13 mouse cellular contexts compared by ENCODE assay signal in the genomic region with DNA sequence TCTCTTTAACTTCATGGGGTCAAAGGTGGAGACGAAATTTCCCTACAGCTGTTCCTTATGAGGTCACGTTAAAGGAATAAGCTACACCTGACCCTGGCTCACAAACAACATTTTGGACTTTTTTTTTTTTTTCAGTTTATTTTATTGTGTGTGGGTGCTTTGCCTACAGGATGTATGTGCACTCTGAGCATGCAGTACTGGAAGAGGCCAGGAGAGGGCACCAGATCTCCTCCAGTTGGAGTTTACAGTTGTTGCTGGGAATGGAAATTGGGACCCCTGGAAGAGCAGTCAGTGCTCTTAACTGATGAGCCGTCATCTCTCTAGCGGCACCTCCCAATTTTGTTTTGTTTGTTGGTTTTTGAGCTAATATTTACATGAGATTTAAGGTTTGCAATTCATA. TPM values are rescaled to one million over a fixed set of nuclear protein-coding genes. Genes with fewer than 3 reads are reported as not detected.
DNase-seq lines count a peak whose midpoint lies in the region; ATAC-seq and TF ChIP-seq lines count a peak whose summit lies in the region.
"Had no signal": no experiment of that assay in that cellular context is flagged by ENCODE, and none has a peak within 500 bp of the region (broad histone marks: within the 10 kb centered on the region; RNA-seq: fewer than 3 reads in every experiment).

No protein-coding gene starts in this region.

- intact Hi-C loops in gastrocnemius, postnatal 14 days (cut with DNase I; ENCODE audit: low total_unique reads): no loop called here

- TF ChIP-seq POLR2A in MEL (IDR thresholded peaks at IDR 0.05; ENCODE audit: control insufficient read depth in 1 of 2, insufficient read depth in 1 of 2, low read depth in 1 of 2, low read length in 2 of 2, poor library complexity in 1 of 2): no peak

- no peak overlapping the region for H3K9ac ChIP-seq in heart, postnatal 0 days (replicated peaks; ENCODE audit: low read depth, low read length)
- no peak overlapping the region for H3K9ac ChIP-seq in midbrain, embryonic 14.5 days (replicated peaks; ENCODE audit: low read length)
- no peak overlapping the region for H3K9ac ChIP-seq in midbrain, embryonic 13.5 days (replicated peaks)
- H3K9ac ChIP-seq in MEL (ENCODE audit: control insufficient read depth, low read depth, low read length, poor library complexity, severe bottlenecking): no peak overlapping the region
- H3K9ac ChIP-seq: limb, embryonic 12.5 days had no signal

- no peaks in the 10 kb centered on the region for H3K27me3 ChIP-seq in heart, postnatal 0 days (ENCODE audit: control insufficient read depth, insufficient read depth, low read length)
- H3K27me3 ChIP-seq in midbrain, embryonic 14.5 days (ENCODE audit: control insufficient read depth, insufficient read depth, low read length): no peaks in the 10 kb centered on the region
- H3K27me3 ChIP-seq in midbrain, embryonic 13.5 days: no peaks in the 10 kb centered on the region
- H3K27me3 ChIP-seq in MEL (ENCODE audit: control insufficient read depth in 1 of 2, insufficient read depth in 2 of 2, low read length in 2 of 2): no peaks in the 10 kb centered on the region
- H3K27me3 ChIP-seq: limb, embryonic 12.5 days had no signal

- no peak overlapping the region for H3K27ac ChIP-seq in heart, postnatal 0 days (ENCODE audit: low read depth)
- H3K27ac ChIP-seq in midbrain, embryonic 14.5 days (replicated peaks; ENCODE audit: low read depth, low read length): no peak overlapping the region
- no peak overlapping the region for H3K27ac ChIP-seq in midbrain, embryonic 13.5 days
- no peak overlapping the region for H3K27ac ChIP-seq in MEL (ENCODE audit: control insufficient read depth, low read depth, low read length)
- H3K27ac ChIP-seq: limb, embryonic 12.5 days had no signal

- no peaks in the 10 kb centered on the region for H3K4me1 ChIP-seq in heart, postnatal 0 days (ENCODE audit: control insufficient read depth, insufficient read depth)
- H3K4me1 ChIP-seq in midbrain, embryonic 14.5 days (ENCODE audit: control insufficient read depth, insufficient read depth, low read length): no peaks in the 10 kb centered on the region
- no peaks in the 10 kb centered on the region for H3K4me1 ChIP-seq in midbrain, embryonic 13.5 days (replicated peaks)
- H3K4me1 ChIP-seq in MEL (ENCODE audit: control insufficient read depth in 1 of 2, insufficient read depth in 2 of 2, low read length in 2 of 2): no peaks in the 10 kb centered on the region
- H3K4me1 ChIP-seq: limb, embryonic 12.5 days had no signal

- 95% methylated on average over 4 of the region's 4 CpGs for WGBS in heart, postnatal 0 days
- WGBS in midbrain, embryonic 14.5 days: 92% methylated on average over 4 of the region's 4 CpGs
- WGBS in midbrain, embryonic 13.5 days: 95% methylated on average over 4 of the region's 4 CpGs

- TF ChIP-seq CTCF in heart, postnatal 0 days (IDR thresholded peaks at IDR 0.05; ENCODE audit: low read depth): peak; percentile 20
- TF ChIP-seq CTCF in MEL (IDR thresholded peaks at IDR 0.05 in 2 of 3, conservative IDR thresholded peaks at IDR 0.05 in 1 of 3; ENCODE audit: control insufficient read depth in 1 of 3, insufficient read depth in 1 of 3, low read depth in 2 of 3, low read length in 3 of 3, poor library complexity in 1 of 3, severe bottlenecking in 1 of 3): peak; percentile 68 to 71 (median 70)

- 0 out of 2 replicates have a peak, but pooled peaks cover 3% of the 10 kb centered on the region for H3K9me3 ChIP-seq in heart, postnatal 0 days (replicated peaks; ENCODE audit: control insufficient read depth, low read length)
- H3K9me3 ChIP-seq in midbrain, embryonic 14.5 days (ENCODE audit: control insufficient read depth, low read length): 0 out of 2 replicates have a peak, but pooled peaks cover 3% of the 10 kb centered on the region
- H3K9me3 ChIP-seq in midbrain, embryonic 13.5 days: 0 out of 2 replicates have a peak, but pooled peaks cover 4% of the 10 kb centered on the region
- no peaks in the 10 kb centered on the region for H3K9me3 ChIP-seq in MEL (replicated peaks; ENCODE audit: insufficient read depth, low read length)
- H3K9me3 ChIP-seq: limb, embryonic 12.5 days had no signal

- TF ChIP-seq RAD21 in MEL (IDR thresholded peaks at IDR 0.05; ENCODE audit: low read depth, low read length): peak; percentile 61

- H3K4me3 ChIP-seq in heart, postnatal 0 days (ENCODE audit: low read depth, low read length): no peak overlapping the region
- H3K4me3 ChIP-seq in midbrain, embryonic 14.5 days (replicated peaks; ENCODE audit: low read depth, low read length): no peak overlapping the region
- no peak overlapping the region for H3K4me3 ChIP-seq in midbrain, embryonic 13.5 days (replicated peaks)
- H3K4me3 ChIP-seq in MEL (ENCODE audit: control insufficient read depth in 1 of 2, insufficient read depth in 1 of 2, low read depth in 2 of 2, low read length in 2 of 2): no peak overlapping the region
- H3K4me3 ChIP-seq: erythroblast, embryonic 14.5 days; limb, embryonic 12.5 days; megakaryocyte, embryonic 14.5 days had no signal

- no peaks in the 10 kb centered on the region for H3K36me3 ChIP-seq in heart, postnatal 0 days (replicated peaks; ENCODE audit: control insufficient read depth, insufficient read depth, low read length)
- no peaks in the 10 kb centered on the region for H3K36me3 ChIP-seq in midbrain, embryonic 14.5 days (ENCODE audit: control insufficient read depth, insufficient read depth, low read length)
- H3K36me3 ChIP-seq in midbrain, embryonic 13.5 days: no peaks in the 10 kb centered on the region
- no peaks in the 10 kb centered on the region; a peak in 1 of 4 replicates for H3K36me3 ChIP-seq in MEL (ENCODE audit: control insufficient read depth in 1 of 2, insufficient read depth in 2 of 2, low read length in 2 of 2)
- H3K36me3 ChIP-seq: limb, embryonic 12.5 days had no signal

- H3K4me2 ChIP-seq in heart, postnatal 0 days (ENCODE audit: low read depth, low read length): no peak overlapping the region
- H3K4me2 ChIP-seq in midbrain, embryonic 14.5 days (ENCODE audit: low read length): no peak overlapping the region
- H3K4me2 ChIP-seq in midbrain, embryonic 13.5 days (replicated peaks): no peak overlapping the region
- H3K4me2 ChIP-seq: limb, embryonic 12.5 days had no signal

- TF ChIP-seq EP300 in heart, postnatal 0 days (IDR thresholded peaks at IDR 0.05; ENCODE audit: low read depth): no peak
- no peak for TF ChIP-seq EP300 in MEL (IDR thresholded peaks at IDR 0.05; ENCODE audit: low read depth in 1 of 2, low read length in 2 of 2)

- no peaks in the 10 kb centered on the region for H3K79me2 ChIP-seq in MEL (ENCODE audit: control insufficient read depth, insufficient read depth, low read length, poor library complexity)

- no peak for DNase-seq in heart, postnatal 0 days (ENCODE audit: low spot score)
- no peak for DNase-seq in heart, postnatal 4 days
- DNase-seq in midbrain, embryonic 14.5 days: peak; percentile 18
- DNase-seq in MEL (ENCODE audit: low read depth, low spot score): peak; percentile 65
- DNase-seq in naive thymus-derived CD4-positive, alpha-beta T cell, adult 2 months (ENCODE audit: low read depth): peak; percentile 25
- no peak for DNase-seq in gastrocnemius, postnatal 14 days
- DNase-seq in yolk sac, embryonic 10.5 days (ENCODE audit: low spot score): no peak
- DNase-seq: adrenal gland, postnatal 36 days had no signal

- ATAC-seq in heart, postnatal 0 days (ENCODE audit: insufficient read depth, low read depth): no peak
- ATAC-seq in midbrain, embryonic 14.5 days (ENCODE audit: low FRiP score, low TSS enrichment): no peak
- no peak for ATAC-seq in midbrain, embryonic 13.5 days

TF ChIP-seq in MEL, 35 proteins besides CTCF, POLR2A, EP300 and RAD21 (continues in another document):
- no peak for TF ChIP-seq ZKSCAN1 (IDR thresholded peaks at IDR 0.05; ENCODE audit: low read depth, low read length)
- TF ChIP-seq TBP (IDR thresholded peaks at IDR 0.05; ENCODE audit: low read depth, low read length): no peak
- TF ChIP-seq POLR2AphosphoS2 (IDR thresholded peaks at IDR 0.05; ENCODE audit: low read length): no peak
- TF ChIP-seq USF1 (IDR thresholded peaks at IDR 0.05; ENCODE audit: low read depth, low read length): no peak
- no peak for TF ChIP-seq CHD2 (IDR thresholded peaks at IDR 0.05; ENCODE audit: low read length)

RNA-seq across cellular contexts. Expression of gene Phospho1, which starts 38.6 kb away (rescaled TPM):
- 45.0 and 46.6 TPM in 2 replicates for total RNA-seq in heart, postnatal 0 days (2014; rRNA removed; ENCODE audit: low replicate concordance)
- 6.7 and 7.9 TPM in 2 replicates for polyA plus RNA-seq in heart, postnatal 0 days (2015; fragmentation: Nextera tagmentation; extraction: Ambion mirVana)
- total RNA-seq in heart, postnatal 4 days (2021): 10 to 100 TPM; 71.7 to 82.2 TPM
- 0.33 TPM in 1 of 2 replicates, not detected in the other for polyA plus RNA-seq in midbrain, embryonic 14.5 days (2014; fragmentation: Nextera tagmentation; extraction: Ambion mirVana)
- not detected in 2 replicates for polyA plus RNA-seq in midbrain, embryonic 13.5 days (2015; fragmentation: Nextera tagmentation; extraction: Ambion mirVana)
- total RNA-seq in MEL (2012; rRNA removed): 15.4 and 17.7 TPM in 2 replicates
- polyA plus RNA-seq in MEL (2012; ENCODE audit: insufficient read depth in 1 of 2, insufficient read length in 2 of 2, low read depth in 1 of 2, low replicate concordance in 2 of 2, missing spikeins in 1 of 2): 10 to 100 TPM in 1 of 2 experiments, not detected in 1; 76.0 TPM
- 100 to 1,000 TPM; 148 to 155 TPM for total RNA-seq in gastrocnemius, postnatal 14 days (2021)
- polyA plus RNA-seq: limb, embryonic 12.5 days; stomach, embryonic 14.5 days had no signal

RNA-seq across cellular contexts. Expression of gene Gngt2, which starts 51.3 kb away (rescaled TPM):
- total RNA-seq in heart, postnatal 0 days (2014; rRNA removed; ENCODE audit: low replicate concordance): 0.66 and 26.8 TPM in 2 replicates
- 38.7 and 40.1 TPM in 2 replicates for polyA plus RNA-seq in heart, postnatal 0 days (2015; fragmentation: Nextera tagmentation; extraction: Ambion mirVana)
- 10 to 100 TPM; 23.2 to 23.8 TPM for total RNA-seq in heart, postnatal 4 days (2021)
- 1.8 TPM in 2 replicates for polyA plus RNA-seq in midbrain, embryonic 14.5 days (2014; fragmentation: Nextera tagmentation; extraction: Ambion mirVana)
- polyA plus RNA-seq in midbrain, embryonic 13.5 days (2015; fragmentation: Nextera tagmentation; extraction: Ambion mirVana): 2.7 and 3.8 TPM in 2 replicates
- 23.5 and 24.0 TPM in 2 replicates for total RNA-seq in MEL (2012; rRNA removed)
- polyA plus RNA-seq in MEL (2012; ENCODE audit: insufficient read depth in 1 of 2, insufficient read length in 2 of 2, low read depth in 1 of 2, low replicate concordance in 2 of 2, missing spikeins in 1 of 2): 10 to 100 TPM in 1 of 2 experiments, not detected in 1; 25.9 TPM
- 1 to 10 TPM; 7.1 to 8.1 TPM for total RNA-seq in gastrocnemius, postnatal 14 days (2021)

RNA-seq across cellular contexts. Expression of gene Abi3, which starts 56.6 kb away (rescaled TPM):
- 11.4 and 13.4 TPM in 2 replicates for total RNA-seq in heart, postnatal 0 days (2014; rRNA removed; ENCODE audit: low replicate concordance)
- polyA plus RNA-seq in heart, postnatal 0 days (2015; fragmentation: Nextera tagmentation; extraction: Ambion mirVana): 13.3 and 14.3 TPM in 2 replicates
- 10 to 100 TPM; 16.7 to 19.5 TPM for total RNA-seq in heart, postnatal 4 days (2021)
- polyA plus RNA-seq in midbrain, embryonic 14.5 days (2014; fragmentation: Nextera tagmentation; extraction: Ambion mirVana): 0.26 and 0.64 TPM in 2 replicates
- polyA plus RNA-seq in midbrain, embryonic 13.5 days (2015; fragmentation: Nextera tagmentation; extraction: Ambion mirVana): 1.1 and 1.6 TPM in 2 replicates
- 3.2 and 3.3 TPM in 2 replicates for total RNA-seq in MEL (2012; rRNA removed)
- 10 to 100 TPM in 1 of 2 experiments, not detected in 1; 15.4 TPM for polyA plus RNA-seq in MEL (2012; ENCODE audit: insufficient read depth in 1 of 2, insufficient read length in 2 of 2, low read depth in 1 of 2, low replicate concordance in 2 of 2, missing spikeins in 1 of 2)
- total RNA-seq in gastrocnemius, postnatal 14 days (2021): 1 to 10 TPM; 3.3 to 4.9 TPM

Comparison
In these comparisons a context has a peak if more than half of its experiments do, and no peak if none do; other contexts are left out.
1. DNase-seq: peak in midbrain, embryonic 14.5 days (single experiment), MEL (single experiment) and naive thymus-derived CD4-positive, alpha-beta T cell, adult 2 months (single experiment); none in heart, postnatal 0 days (single experiment), heart, postnatal 4 days (single experiment), gastrocnemius, postnatal 14 days (single experiment) and yolk sac, embryonic 10.5 days (single experiment).